Mouse (Mus musculus) midbrain, embryonic 16.5 days (tissue): ENCODE measurements around the gene Psmg1. TPM values are rescaled to one million over a fixed set of nuclear protein-coding genes. Genes with fewer than 3 reads are reported as not detected.

Experiments used
- ATAC-seq: fragments of 200-750 bp; cut with Nextera tagmentation; 2 replicates; pipeline ENCODE4 v1.8.0; 2017; ENCODE audit warnings: moderate TSS enrichment
- H3K27ac ChIP-seq: fragments of 300-500 bp; sonication (generic); 2 replicates; pipeline ENCODE4 v1.5.1; 2014; ENCODE audit warnings: mild to moderate bottlenecking, low read length, mixed read lengths
- H3K27me3 ChIP-seq: fragments of 300-500 bp; sonication (generic); 2 replicates; pipeline ENCODE4 v1.6.1; 2014; ENCODE audit warnings: low read depth, low read length, mixed read lengths; ENCODE audit not compliant: control insufficient read depth, insufficient read depth
- H3K36me3 ChIP-seq: fragments of 300-500 bp; sonication (generic); 2 replicates; pipeline ENCODE4 v1.6.1; 2014; ENCODE audit warnings: mild to moderate bottlenecking, low read length, moderate library complexity, mixed read lengths; ENCODE audit not compliant: control insufficient read depth, insufficient read depth
- H3K4me1 ChIP-seq: fragments of 300-500 bp; sonication (generic); 2 replicates; pipeline ENCODE4 v1.6.1; 2014; ENCODE audit warnings: mild to moderate bottlenecking, low read length, mixed read lengths; ENCODE audit not compliant: control insufficient read depth, insufficient read depth
- H3K4me2 ChIP-seq: fragments of 300-500 bp; sonication (generic); 2 replicates; pipeline ENCODE4 v1.6.1; 2014; ENCODE audit warnings: mild to moderate bottlenecking, low read length, mixed read lengths
- H3K4me3 ChIP-seq: fragments of 300-500 bp; sonication (generic); 2 replicates; pipeline ENCODE4 v1.5.1; 2014; ENCODE audit warnings: low read depth, mild to moderate bottlenecking, low read length, moderate library complexity, mixed read lengths
- H3K9ac ChIP-seq: fragments of 300-500 bp; sonication (generic); 2 replicates; pipeline ENCODE4 v1.6.1; 2014; ENCODE audit warnings: low read depth, low read length, mixed read lengths
- H3K9me3 ChIP-seq: fragments of 300-500 bp; sonication (generic); replicated peaks from 2 replicates; pipeline ENCODE4 v1.6.1; 2014; ENCODE audit warnings: mild to moderate bottlenecking, low read length, mixed read lengths; ENCODE audit not compliant: control insufficient read depth, poor library complexity, severe bottlenecking
- WGBS: fragments of 180-500 bp; shearing (Covaris S2); extraction: QIAGEN DNeasy Blood & Tissue Kit; methylation state at CpG from one replicate; pipeline ENCODE4 v1.1.7; 2014; 5-methylcytosine and 5-hydroxymethylcytosine counted together
- polyA plus RNA-seq: library from polyadenylated mRNA; unstranded; fragments of >200 nt; fragmentation: Nextera tagmentation; extraction: Ambion mirVana; gene quantifications from 2 replicates; pipeline ENCODE4 v1.2.1, GENCODE M21; 2015

The Psmg1 gene
- polyA plus RNA-seq, 1 experiment from 2014 or later = 68.3 TPM

DNA sequence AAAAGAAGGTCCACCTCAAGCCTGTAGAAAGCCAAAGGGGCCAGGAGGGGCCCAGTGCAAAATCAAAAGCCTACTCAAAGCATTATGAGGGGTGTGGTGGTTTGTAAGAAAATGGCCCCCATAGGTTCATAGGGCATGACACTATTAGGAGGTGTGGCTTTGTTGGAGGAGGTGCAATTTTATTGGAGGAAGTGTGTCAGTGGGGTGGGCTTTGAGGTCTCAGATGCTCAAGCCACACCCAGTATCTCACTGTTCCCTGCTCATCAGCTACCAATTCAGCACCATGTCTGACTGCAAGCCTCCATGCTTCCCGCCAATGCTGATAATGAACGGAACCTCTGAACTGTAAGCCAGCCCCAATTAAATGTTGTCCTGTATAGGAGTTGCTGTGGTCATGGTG, 39.3 kb downstream of the Psmg1 start:
- ATAC-seq = no peak
- Histone ChIP-seq H3K27ac (no peak overlapping the region), H3K27me3 (no peaks in the 10 kb centered on the region), H3K4me2 (no peak overlapping the region), H3K36me3 (no peaks in the 10 kb centered on the region), H3K4me1 (no peaks in the 10 kb centered on the region), H3K9me3 (no peaks in the 10 kb centered on the region), H3K9ac (no peak overlapping the region), H3K4me3 (no peak overlapping the region)
- WGBS = 95% methylated on average over 2 of the region's 2 CpGs

- Histone ChIP-seq H3K4me1 (0 out of 2 replicates have a peak, but pooled peaks cover 2% of the 10 kb centered on the region), H3K36me3 (no peaks in the 10 kb centered on the region), H3K4me2 (peak overlapping the region; percentile 32; the same call in 1 of the 2 replicates), H3K27me3 (no peaks in the 10 kb centered on the region), H3K9me3 (no peaks in the 10 kb centered on the region), H3K9ac (no peak overlapping the region; the same call in 1 of the 2 replicates), H3K4me3 (no peak overlapping the region), H3K27ac (no peak overlapping the region)
- peak; percentile 54 for ATAC-seq
- 28% methylated on average over 20 of the region's 20 CpGs for WGBS
Observed at GRCm38 (mm10) chr16:95945389-95946311, 45.1 kb downstream of the Psmg1 start.

DNA sequence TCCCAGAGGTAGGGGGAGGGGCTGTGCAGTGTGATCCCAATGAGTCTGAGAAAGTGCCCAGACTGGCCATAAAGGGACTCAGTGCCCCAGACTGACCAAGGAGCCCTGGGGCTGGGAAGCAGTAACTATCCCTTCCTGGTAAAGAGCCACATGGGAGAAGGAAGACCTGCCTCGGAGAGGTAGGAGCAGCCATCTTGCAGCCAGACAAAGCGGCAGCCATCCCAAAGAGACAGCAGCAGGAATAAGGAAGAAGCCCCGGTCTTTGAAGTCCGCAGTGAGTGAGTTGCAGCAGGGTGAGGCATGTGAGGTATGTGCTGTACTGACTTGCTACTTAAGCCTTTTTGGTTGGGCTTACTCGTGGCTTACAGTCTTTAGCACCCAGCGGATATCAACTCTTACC, 47.6 kb downstream of the Psmg1 start:
- H3K36me3 ChIP-seq = no peaks in the 10 kb centered on the region
- H3K4me1 ChIP-seq = 0 out of 2 replicates have a peak, but pooled peaks cover 2% of the 10 kb centered on the region
- H3K4me3 ChIP-seq = no peak overlapping the region
- 0 out of 2 replicates have a peak, but pooled peaks cover under 1% of the 10 kb centered on the region for H3K9me3 ChIP-seq
- ATAC-seq = no peak
- 90% methylated on average over 6 of the region's 6 CpGs for WGBS
- no peaks in the 10 kb centered on the region for H3K27me3 ChIP-seq
- no peak overlapping the region for H3K27ac ChIP-seq
- no peak overlapping the region for H3K4me2 ChIP-seq
- no peak overlapping the region for H3K9ac ChIP-seq

DNA sequence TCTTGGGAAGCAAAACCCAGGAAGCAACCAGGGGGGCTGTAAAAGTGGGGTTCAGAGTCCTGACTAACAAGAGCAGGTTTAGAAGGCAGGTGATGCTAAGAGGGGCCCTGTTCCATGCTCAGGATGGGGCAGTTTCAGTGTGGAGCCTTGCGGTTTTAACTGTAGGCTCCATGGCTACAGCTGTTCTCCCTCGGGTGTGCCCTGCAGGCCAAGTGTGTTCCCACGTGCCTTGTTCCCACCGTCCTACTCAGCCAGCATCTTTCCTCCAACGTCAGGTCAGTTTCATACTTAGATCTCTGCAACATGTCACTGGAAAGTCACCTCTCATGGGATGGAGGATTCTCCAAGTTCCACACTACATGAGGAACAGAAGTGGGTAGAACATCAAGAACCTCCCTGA, 49.2 kb downstream of the Psmg1 start:
- H3K27ac ChIP-seq = no peak overlapping the region
- 87% methylated on average over 5 of the region's 5 CpGs for WGBS
- no peaks in the 10 kb centered on the region for H3K27me3 ChIP-seq
- no peak overlapping the region for H3K9ac ChIP-seq
- no peak for ATAC-seq
- no peak overlapping the region for H3K4me3 ChIP-seq
- H3K36me3 ChIP-seq = no peaks in the 10 kb centered on the region
- no peak overlapping the region for H3K4me2 ChIP-seq
- H3K4me1 ChIP-seq = 0 out of 2 replicates have a peak, but pooled peaks cover 2% of the 10 kb centered on the region
- H3K9me3 ChIP-seq = peaks cover 9% of the 10 kb centered on the region; the same call in 1 of the 2 replicates

- 59% methylated on average over 6 of the region's 6 CpGs for WGBS
- no peaks in the 10 kb centered on the region for H3K4me1 ChIP-seq
- peaks cover 9% of the 10 kb centered on the region; the same call in 1 of the 2 replicates for H3K9me3 ChIP-seq
- no peak overlapping the region for H3K4me3 ChIP-seq
- H3K27me3 ChIP-seq = no peaks in the 10 kb centered on the region
- ATAC-seq = no peak
- H3K27ac ChIP-seq = no peak overlapping the region
- H3K4me2 ChIP-seq = no peak overlapping the region
- H3K9ac ChIP-seq = no peak overlapping the region
- H3K36me3 ChIP-seq = no peaks in the 10 kb centered on the region
Observed at GRCm38 (mm10) chr16:95935495-95935961, 55.2 kb downstream of the Psmg1 start.

GRCm38 (mm10) chr16:95932860-95933259, 57.9 kb downstream of the Psmg1 start:
- Histone ChIP-seq H3K4me1 (no peaks in the 10 kb centered on the region), H3K4me2 (no peak overlapping the region), H3K27me3 (no peaks in the 10 kb centered on the region), H3K36me3 (no peaks in the 10 kb centered on the region), H3K27ac (no peak overlapping the region), H3K9me3 (peaks cover 6% of the 10 kb centered on the region; the same call in 1 of the 2 replicates), H3K9ac (no peak overlapping the region), H3K4me3 (no peak overlapping the region)
- no peak for ATAC-seq
- 75% methylated on average over 6 of the region's 6 CpGs for WGBS

DNA sequence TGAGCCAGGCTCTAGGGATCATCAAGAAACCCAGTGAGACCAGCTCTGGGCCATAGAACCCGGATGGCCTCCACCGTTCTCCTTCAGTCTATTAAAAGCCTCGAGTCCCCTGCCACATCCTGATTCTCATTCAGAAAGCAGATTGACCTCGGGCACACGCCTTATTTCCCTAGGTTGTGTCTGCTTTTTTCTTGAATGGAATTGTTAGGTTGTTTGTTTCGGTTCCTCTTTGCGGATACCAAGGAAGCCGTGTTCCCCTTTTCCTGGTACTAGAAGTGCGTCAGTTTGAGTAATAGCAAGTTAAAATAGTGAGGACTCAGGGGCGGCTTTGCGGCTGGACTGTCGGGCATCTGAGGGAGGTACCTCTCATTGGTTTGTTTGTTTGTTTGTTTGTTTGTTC, 59.3 kb downstream of the Psmg1 start:
- no peak for ATAC-seq
- Histone ChIP-seq H3K27me3 (no peaks in the 10 kb centered on the region), H3K4me3 (no peak overlapping the region), H3K36me3 (no peaks in the 10 kb centered on the region), H3K4me2 (no peak overlapping the region), H3K9me3 (no peaks in the 10 kb centered on the region), H3K9ac (no peak overlapping the region), H3K27ac (no peak overlapping the region), H3K4me1 (no peaks in the 10 kb centered on the region)
- 90% methylated on average over 12 of the region's 12 CpGs for WGBS
